Mouse (Mus musculus) heart, embryonic 15.5 days (tissue): ENCODE measurements at regions not wholly inside any gene's neighbourhood (a gene's known extent, or its start where the extent isn't known, plus 50 kb on each side); places are given as distances from the start of the nearest gene placed in this dataset.

Source experiments
- ATAC-seq: fragments of 200-750 bp; cut with Nextera tagmentation; replicated peaks from 2 replicates; pipeline ENCODE4 v1.8.0; 2017; ENCODE audit warnings: low read depth, moderate TSS enrichment; ENCODE audit not compliant: insufficient number of reproducible peaks, insufficient read depth, low FRiP score
- H3K27ac ChIP-seq: fragments of 300-500 bp; sonication (generic); 2 replicates; pipeline ENCODE4 v1.5.1; 2015; ENCODE audit warnings: mild to moderate bottlenecking, inconsistent platforms
- H3K27me3 ChIP-seq: fragments of 300-500 bp; sonication (generic); 2 replicates; pipeline ENCODE4 v1.6.1; 2015; ENCODE audit warnings: inconsistent platforms
- H3K36me3 ChIP-seq: fragments of 300-500 bp; sonication (generic); 2 replicates; pipeline ENCODE4 v1.6.1; 2015; ENCODE audit warnings: mild to moderate bottlenecking, inconsistent platforms
- H3K4me1 ChIP-seq: fragments of 300-500 bp; sonication (generic); replicated peaks from 2 replicates; pipeline ENCODE4 v1.6.1; 2015; ENCODE audit warnings: inconsistent platforms
- H3K4me2 ChIP-seq: fragments of 300-500 bp; sonication (generic); 2 replicates; pipeline ENCODE4 v1.6.1; 2015; ENCODE audit warnings: inconsistent platforms, mild to moderate bottlenecking, moderate library complexity
- H3K4me3 ChIP-seq: fragments of 300-500 bp; sonication (generic); 2 replicates; pipeline ENCODE4 v1.5.1; 2015; ENCODE audit warnings: mild to moderate bottlenecking, inconsistent platforms
- H3K9ac ChIP-seq: fragments of 300-500 bp; sonication (generic); 2 replicates; pipeline ENCODE4 v1.6.1; 2015; ENCODE audit warnings: mild to moderate bottlenecking, inconsistent platforms
- H3K9me3 ChIP-seq: fragments of 300-500 bp; sonication (generic); replicated peaks from 2 replicates; pipeline ENCODE4 v1.6.1; 2016; ENCODE audit warnings: inconsistent platforms
- WGBS: fragments of 180-500 bp; shearing (Covaris S2); methylation state at CpG from one replicate; pipeline ENCODE4 v1.1.7; 2015; ENCODE audit warnings: mixed read lengths; 5-methylcytosine and 5-hydroxymethylcytosine counted together

DNA sequence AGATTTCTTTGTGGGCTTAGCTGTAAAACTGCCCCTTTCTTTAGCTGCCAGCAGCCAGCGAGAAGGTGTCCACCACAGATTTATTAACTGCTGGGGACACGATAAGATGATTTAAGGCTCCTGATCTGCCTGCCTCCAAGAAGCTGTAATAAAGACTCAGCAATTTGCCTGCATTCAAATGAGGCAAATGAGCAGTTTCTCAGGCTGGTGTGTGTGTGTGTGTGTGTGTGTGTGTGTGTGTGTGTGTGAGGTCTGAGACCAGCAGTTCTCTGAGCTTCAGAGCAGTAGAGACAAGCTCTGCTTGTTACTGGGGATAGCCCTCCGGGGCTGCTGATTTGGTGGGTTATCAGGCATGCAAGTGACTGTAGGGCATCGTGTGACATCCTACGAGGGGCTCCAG lies 139.2 kb upstream of the Lrfn2 start:
- no peak for ATAC-seq
- Histone ChIP-seq H3K36me3 (no peaks in the 10 kb centered on the region), H3K9ac (no peak overlapping the region), H3K27ac (no peak overlapping the region), H3K9me3 (no peaks in the 10 kb centered on the region), H3K4me3 (no peak overlapping the region), H3K4me2 (no peak overlapping the region), H3K27me3 (no peaks in the 10 kb centered on the region), H3K4me1 (no peaks in the 10 kb centered on the region)
- WGBS, result 52% methylated on average over 5 of the region's 5 CpGs

DNA sequence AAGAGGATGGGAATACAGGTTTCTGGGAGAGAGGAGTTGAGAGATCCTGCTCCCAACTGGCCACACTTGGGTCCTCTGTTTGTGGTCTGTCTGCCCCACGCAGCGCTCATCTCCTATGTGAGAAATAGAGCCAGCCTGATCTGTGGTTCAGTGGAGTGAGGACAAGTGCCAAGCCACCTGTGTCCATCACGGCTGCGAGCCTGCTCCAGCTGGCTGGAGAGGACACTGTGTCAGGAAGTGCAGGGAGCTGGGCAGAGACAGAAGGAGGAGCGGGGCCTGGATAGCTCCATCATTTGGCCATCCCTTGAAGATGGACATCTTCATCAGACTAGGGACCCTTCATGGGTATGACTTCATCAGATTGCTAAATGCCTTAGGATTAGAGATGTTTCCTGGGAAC lies 136.4 kb upstream of the Lrfn2 start:
- no peaks in the 10 kb centered on the region for H3K9me3 ChIP-seq
- H3K27ac ChIP-seq, result no peak overlapping the region
- H3K36me3 ChIP-seq, result no peaks in the 10 kb centered on the region
- H3K4me1 ChIP-seq, result no peaks in the 10 kb centered on the region
- ATAC-seq, result no peak
- no peak overlapping the region for H3K9ac ChIP-seq
- H3K4me2 ChIP-seq, result no peak overlapping the region
- no peaks in the 10 kb centered on the region for H3K27me3 ChIP-seq
- WGBS, result 83% methylated on average over 5 of the region's 5 CpGs
- H3K4me3 ChIP-seq, result no peak overlapping the region

DNA sequence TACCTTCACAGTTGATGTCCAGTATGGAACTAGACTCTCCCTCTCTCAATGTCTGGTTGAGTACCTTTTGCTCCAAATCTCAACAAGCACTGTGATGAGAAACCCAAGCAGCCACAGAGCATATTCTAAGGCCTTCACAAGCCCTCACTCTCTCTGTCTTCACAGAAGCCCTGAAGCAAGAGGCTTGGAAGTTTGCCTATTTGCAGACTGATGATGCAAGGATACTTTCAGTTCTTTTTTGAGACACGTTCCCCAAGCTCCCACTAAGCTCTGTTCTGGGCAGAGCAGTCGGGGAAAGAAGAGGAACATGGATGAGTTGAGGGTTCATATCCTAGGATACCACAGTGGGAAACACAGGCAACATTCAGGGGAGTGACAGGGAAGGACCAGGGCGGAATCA lies 134.0 kb upstream of the Lrfn2 start:
- Histone ChIP-seq H3K9ac (no peak overlapping the region), H3K4me1 (no peaks in the 10 kb centered on the region), H3K4me2 (no peak overlapping the region), H3K9me3 (no peaks in the 10 kb centered on the region), H3K4me3 (no peak overlapping the region), H3K27ac (no peak overlapping the region), H3K27me3 (no peaks in the 10 kb centered on the region), H3K36me3 (no peaks in the 10 kb centered on the region)
- ATAC-seq, result no peak
- 66% methylated on average over 3 of the region's 3 CpGs for WGBS

DNA sequence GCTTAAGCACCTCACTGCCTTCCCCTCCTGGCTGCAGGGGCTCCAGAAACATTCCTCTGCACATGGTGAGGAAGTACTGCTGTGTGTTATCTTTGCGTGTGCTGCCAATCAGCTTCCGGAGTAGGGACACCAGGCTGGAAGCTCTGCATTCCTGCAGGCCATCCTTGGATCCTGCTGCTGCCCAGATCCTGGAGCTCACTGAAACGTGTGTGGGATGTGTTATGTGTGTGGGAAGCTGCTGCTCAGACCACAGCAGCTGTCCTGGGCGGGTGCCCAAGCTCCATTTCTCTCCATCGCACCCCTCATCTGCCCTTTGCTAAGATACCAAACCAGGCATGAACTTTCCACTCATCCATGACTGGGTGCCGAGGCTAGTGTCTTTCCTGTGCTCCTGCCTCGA lies 129.5 kb upstream of the Lrfn2 start:
- no peak for ATAC-seq

DNA sequence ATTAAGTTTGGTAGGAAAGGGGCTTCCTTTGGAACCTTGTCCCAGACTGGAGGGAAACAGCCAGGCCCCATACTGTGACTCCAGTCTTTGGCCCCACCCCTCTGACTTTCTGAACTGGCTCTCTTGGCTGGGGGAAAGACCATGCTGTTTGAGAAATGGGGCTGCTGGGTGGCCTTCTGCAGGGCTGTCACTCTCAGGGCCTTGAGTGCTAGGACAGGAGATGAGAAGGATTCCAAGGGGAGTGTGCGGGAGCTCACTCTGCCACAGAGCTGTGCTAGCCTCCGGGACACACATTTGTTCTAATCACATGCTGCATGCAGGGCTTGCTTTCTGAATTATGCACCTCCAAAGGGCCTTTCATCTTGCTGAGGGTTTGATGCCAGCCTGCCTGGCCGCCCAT lies 124.3 kb upstream of the Lrfn2 start:
- H3K9me3 ChIP-seq, result no peaks in the 10 kb centered on the region
- no peaks in the 10 kb centered on the region for H3K27me3 ChIP-seq
- no peak overlapping the region for H3K27ac ChIP-seq
- H3K36me3 ChIP-seq, result no peaks in the 10 kb centered on the region
- H3K4me3 ChIP-seq, result no peak overlapping the region
- no peak overlapping the region for H3K9ac ChIP-seq
- no peak for ATAC-seq
- WGBS, result 76% methylated on average over 3 of the region's 3 CpGs
- H3K4me1 ChIP-seq, result no peaks in the 10 kb centered on the region
- no peak overlapping the region for H3K4me2 ChIP-seq

More for the DNA sequence above, 129.5 kb upstream of the Lrfn2 start:
- no peak overlapping the region for H3K27ac ChIP-seq
- H3K4me2 ChIP-seq, result no peak overlapping the region
- no peaks in the 10 kb centered on the region for H3K4me1 ChIP-seq
- no peaks in the 10 kb centered on the region for H3K9me3 ChIP-seq
- H3K27me3 ChIP-seq, result no peaks in the 10 kb centered on the region
- H3K9ac ChIP-seq, result no peak overlapping the region
- no peak overlapping the region for H3K4me3 ChIP-seq
- H3K36me3 ChIP-seq, result no peaks in the 10 kb centered on the region
- WGBS, result 48% methylated on average over 7 of the region's 7 CpGs

- Histone ChIP-seq H3K4me3 (no peak overlapping the region), H3K9ac (no peak overlapping the region), H3K4me2 (no peak overlapping the region), H3K27ac (no peak overlapping the region), H3K4me1 (peaks cover 10% of the 10 kb centered on the region), H3K9me3 (no peaks in the 10 kb centered on the region), H3K27me3 (no peaks in the 10 kb centered on the region), H3K36me3 (no peaks in the 10 kb centered on the region)
- ATAC-seq, result no peak
- WGBS, result 63% methylated on average over 15 of the region's 15 CpGs
Observed at GRCm38 (mm10) chr17:48814753-48815504, 117.2 kb upstream of the Lrfn2 start.

DNA sequence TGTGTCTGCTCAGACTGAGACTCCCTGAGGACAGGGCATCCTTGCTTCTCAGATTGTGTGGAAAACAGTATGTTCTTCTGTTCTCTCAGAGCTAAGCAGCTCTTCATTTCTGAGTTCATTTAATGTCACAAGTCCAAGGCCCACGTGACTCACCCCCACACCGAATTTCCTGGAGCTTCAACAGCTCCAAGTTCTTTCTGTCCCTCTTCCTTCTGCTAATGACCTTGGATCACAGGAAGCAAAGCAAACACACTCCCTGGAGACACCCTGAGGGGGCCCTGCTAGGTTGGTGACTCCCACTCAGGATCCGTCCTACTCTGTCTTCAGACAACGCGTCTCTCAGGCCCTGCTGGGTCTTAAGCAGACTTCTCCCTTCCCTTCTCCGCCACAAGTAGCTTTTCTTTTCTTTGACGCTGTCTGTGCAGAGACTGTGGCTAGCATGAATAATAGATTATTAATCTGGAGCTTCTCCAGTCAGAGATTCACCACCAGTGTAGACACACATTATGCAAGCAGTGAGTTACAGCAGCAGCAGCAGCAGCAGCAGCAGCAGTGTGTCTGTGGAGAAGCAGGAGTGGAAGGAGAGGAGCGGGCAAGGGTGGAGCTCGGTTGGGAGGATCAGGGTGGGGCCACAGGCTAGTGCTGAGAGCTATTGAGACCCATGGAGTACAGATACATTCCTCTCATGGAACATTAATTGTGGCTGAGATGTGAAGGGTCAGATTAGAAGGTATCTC lies 115.4 kb upstream of the Lrfn2 start:
- WGBS, result 54% methylated on average over 9 of the region's 9 CpGs
- no peaks in the 10 kb centered on the region for H3K27me3 ChIP-seq
- no peaks in the 10 kb centered on the region for H3K9me3 ChIP-seq
- no peak overlapping the region for H3K27ac ChIP-seq
- no peak overlapping the region for H3K4me3 ChIP-seq
- H3K9ac ChIP-seq, result no peak overlapping the region
- no peak for ATAC-seq
- H3K36me3 ChIP-seq, result no peaks in the 10 kb centered on the region
- peaks cover 10% of the 10 kb centered on the region for H3K4me1 ChIP-seq
- no peak overlapping the region for H3K4me2 ChIP-seq

GRCm38 (mm10) chr17:48817551-48817950 lies 114.6 kb upstream of the Lrfn2 start:
- WGBS, result 76% methylated on average over 13 of the region's 13 CpGs
- Histone ChIP-seq H3K9ac (no peak overlapping the region), H3K4me2 (no peak overlapping the region), H3K4me3 (no peak overlapping the region), H3K36me3 (no peaks in the 10 kb centered on the region), H3K27me3 (no peaks in the 10 kb centered on the region), H3K9me3 (no peaks in the 10 kb centered on the region), H3K4me1 (peaks cover 10% of the 10 kb centered on the region), H3K27ac (no peak overlapping the region)
- no peak for ATAC-seq

GRCm38 (mm10) chr17:48819703-48820102 lies 112.5 kb upstream of the Lrfn2 start:
- no peaks in the 10 kb centered on the region for H3K36me3 ChIP-seq
- no peak overlapping the region for H3K4me3 ChIP-seq
- 74% methylated on average over 1 of the region's 1 CpGs for WGBS
- no peaks in the 10 kb centered on the region for H3K27me3 ChIP-seq
- no peaks in the 10 kb centered on the region for H3K9me3 ChIP-seq
- no peak overlapping the region for H3K27ac ChIP-seq
- no peak overlapping the region for H3K9ac ChIP-seq
- peaks cover 2% of the 10 kb centered on the region for H3K4me1 ChIP-seq
- no peak for ATAC-seq
- H3K4me2 ChIP-seq, result no peak overlapping the region

DNA sequence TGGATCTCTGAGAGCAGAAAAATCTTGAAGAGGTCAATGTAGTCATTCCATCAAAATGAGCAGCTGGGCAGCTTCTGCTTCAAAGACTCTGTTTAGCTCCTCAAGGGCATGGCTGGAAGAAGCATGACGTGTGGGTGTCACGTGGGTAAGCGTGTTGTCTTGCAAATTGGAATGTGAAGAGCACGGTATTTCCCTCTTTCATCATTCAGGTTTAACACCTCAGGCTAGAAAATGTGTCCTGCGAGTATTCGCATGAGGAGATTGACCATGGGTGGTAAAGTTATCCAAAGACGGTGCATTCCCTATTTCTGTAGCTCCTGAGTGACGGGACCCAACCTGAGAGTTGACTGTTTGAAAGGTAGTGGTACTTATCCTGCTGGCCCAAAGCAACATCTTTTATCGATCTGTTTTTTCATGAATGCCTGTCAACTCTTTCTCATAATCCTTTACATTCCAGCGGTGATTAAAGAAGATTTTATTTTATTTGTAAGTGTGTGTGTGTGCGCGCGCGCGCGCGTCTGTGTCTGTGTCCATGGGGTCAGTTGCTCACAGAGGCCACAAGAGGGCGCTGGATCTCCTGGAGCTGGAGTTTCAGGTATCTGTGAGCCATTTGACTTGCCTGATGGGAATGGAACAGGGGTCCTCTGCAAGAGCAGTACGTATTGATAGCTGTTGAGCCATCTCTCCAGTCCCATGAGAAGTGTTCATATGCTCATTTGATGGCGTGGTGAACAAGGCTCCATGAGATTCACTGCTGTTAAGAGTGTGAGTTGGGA lies 109.9 kb upstream of the Lrfn2 start:
- ATAC-seq, result no peak
- Histone ChIP-seq H3K27me3 (no peaks in the 10 kb centered on the region), H3K4me3 (no peak overlapping the region), H3K9me3 (no peaks in the 10 kb centered on the region), H3K9ac (no peak overlapping the region), H3K36me3 (no peaks in the 10 kb centered on the region), H3K4me1 (no peaks in the 10 kb centered on the region), H3K4me2 (no peak overlapping the region), H3K27ac (no peak overlapping the region)
- WGBS, result 88% methylated on average over 20 of the region's 20 CpGs

GRCm38 (mm10) chr17:48823921-48824320 lies 108.3 kb upstream of the Lrfn2 start:
- ATAC-seq, result no peak
- Histone ChIP-seq H3K4me2 (no peak overlapping the region), H3K4me1 (no peaks in the 10 kb centered on the region), H3K9ac (no peak overlapping the region), H3K36me3 (no peaks in the 10 kb centered on the region), H3K27ac (no peak overlapping the region), H3K4me3 (no peak overlapping the region), H3K9me3 (no peaks in the 10 kb centered on the region), H3K27me3 (no peaks in the 10 kb centered on the region)
- 86% methylated on average over 9 of the region's 9 CpGs for WGBS
